Mouse (Mus musculus) cortical plate, adult 2 months (tissue): ENCODE data around the gene Vcp. TPM values are rescaled to one million over a fixed set of nuclear protein-coding genes. Genes with fewer than 3 reads are reported as not detected.

Experiments
- H3K27ac ChIP-seq: fragments of 200-500 bp; 2 replicates; pipeline ENCODE4 v1.5.1; 2012; ENCODE audit warnings: low read length, control low read depth, inconsistent platforms; ENCODE audit not compliant: insufficient read depth
- H3K4me1 ChIP-seq: fragments of 200-500 bp; 2 replicates; pipeline ENCODE4 v1.6.1; 2011; ENCODE audit warnings: low read length; ENCODE audit not compliant: control insufficient read depth, insufficient read depth
- H3K4me3 ChIP-seq: fragments of 200-500 bp; 2 replicates; pipeline ENCODE4 v1.5.1; 2011; ENCODE audit warnings: mild to moderate bottlenecking, low read length, control low read depth; ENCODE audit not compliant: insufficient read depth
- CTCF ChIP-seq: fragments of 200-500 bp; IDR thresholded peaks from 2 replicates; pipeline ENCODE4 v1.5.1; 2011; ENCODE audit warnings: mild to moderate bottlenecking, control low read depth, low read length; ENCODE audit not compliant: insufficient read depth; ENCODE audit errors: extremely low read depth
- POLR2A ChIP-seq: fragments of 200-500 bp; IDR thresholded peaks from 2 replicates; pipeline ENCODE4 v1.6.1; 2011; ENCODE audit warnings: mild to moderate bottlenecking, low read length, control low read depth; ENCODE audit not compliant: insufficient read depth; ENCODE audit errors: extremely low read depth
- polyA plus RNA-seq: library from polyadenylated mRNA; depleted of rRNA; stranded (reverse); fragments of >200 nt; gene quantifications from 2 replicates; pipeline ENCODE4 v1.2.3, GENCODE M21; 2012

Gene Vcp
- polyA plus RNA-seq, 1 experiment = 176 TPM

- H3K4me1 ChIP-seq = peaks cover 19% of the 10 kb centered on the region
- H3K4me3 ChIP-seq = peak overlapping the region; percentile 94
- peak; percentile 75 for TF ChIP-seq POLR2A
- TF ChIP-seq CTCF = no peak
- H3K27ac ChIP-seq = peak overlapping the region; percentile 45
Measured at GRCm38 (mm10) chr4:42949051-42949675, 51.1 kb downstream of the Vcp start.

- TF ChIP-seq POLR2A (no peak), CTCF (no peak)
- H3K4me1 ChIP-seq = peaks cover 21% of the 10 kb centered on the region
- H3K27ac ChIP-seq = no peak overlapping the region
- H3K4me3 ChIP-seq = no peak overlapping the region; the same call in 1 of the 2 replicates
Measured at GRCm38 (mm10) chr4:42948527-42948926, 51.8 kb downstream of the Vcp start.

GRCm38 (mm10) chr4:42946733-42947290 lies 53.5 kb downstream of the Vcp start:
- no peak overlapping the region for H3K4me3 ChIP-seq
- no peak for TF ChIP-seq CTCF
- TF ChIP-seq POLR2A = peak; percentile 60; the same call in 1 of the 2 replicates
- peaks cover 21% of the 10 kb centered on the region for H3K4me1 ChIP-seq
- peak overlapping the region; percentile 97 for H3K27ac ChIP-seq

- H3K4me3 ChIP-seq = no peak overlapping the region
- H3K27ac ChIP-seq = peak overlapping the region; percentile 97
- TF ChIP-seq POLR2A = no peak
- peak; percentile 44; the same call in 1 of the 2 replicates for TF ChIP-seq CTCF
- H3K4me1 ChIP-seq = peaks cover 26% of the 10 kb centered on the region
Measured at GRCm38 (mm10) chr4:42945952-42946351, 54.4 kb downstream of the Vcp start.

GRCm38 (mm10) chr4:42945445-42945844 lies 54.9 kb downstream of the Vcp start:
- Histone ChIP-seq H3K4me1 (peaks cover 27% of the 10 kb centered on the region), H3K4me3 (no peak overlapping the region), H3K27ac (peak overlapping the region; percentile 54; the same call in 1 of the 2 replicates)
- no peak for TF ChIP-seq POLR2A
- TF ChIP-seq CTCF = no peak

- Histone ChIP-seq H3K4me1 (peaks cover 27% of the 10 kb centered on the region), H3K27ac (0 out of 2 replicates have a peak overlapping the region, but pooled peaks have one; percentile 57), H3K4me3 (no peak overlapping the region)
- TF ChIP-seq CTCF (no peak), POLR2A (no peak)
Measured at GRCm38 (mm10) chr4:42945043-42945442, 55.3 kb downstream of the Vcp start.

- peaks cover 27% of the 10 kb centered on the region for H3K4me1 ChIP-seq
- TF ChIP-seq CTCF (no peak), POLR2A (peak; percentile 40; the same call in 1 of the 2 replicates)
- no peak overlapping the region for H3K4me3 ChIP-seq
- peak overlapping the region; percentile 57; the same call in 1 of the 2 replicates for H3K27ac ChIP-seq
Measured at GRCm38 (mm10) chr4:42944185-42944584, 56.1 kb downstream of the Vcp start.

- Histone ChIP-seq H3K27ac (0 out of 2 replicates have a peak overlapping the region, but pooled peaks have one; percentile 8), H3K4me1 (peaks cover 25% of the 10 kb centered on the region), H3K4me3 (no peak overlapping the region)
- TF ChIP-seq CTCF (no peak), POLR2A (no peak)
Measured at GRCm38 (mm10) chr4:42943341-42943740, 57.0 kb downstream of the Vcp start.

- TF ChIP-seq CTCF (no peak), POLR2A (no peak)
- no peak overlapping the region for H3K27ac ChIP-seq
Measured at GRCm38 (mm10) chr4:42941396-42941795, 58.9 kb downstream of the Vcp start.

GRCm38 (mm10) chr4:42933630-42934029 lies 66.7 kb downstream of the Vcp start:
- peak overlapping the region; percentile 24; the same call in 1 of the 2 replicates for H3K27ac ChIP-seq
- TF ChIP-seq CTCF = no peak
- no peak for TF ChIP-seq POLR2A
- H3K4me1 ChIP-seq = peaks cover 10% of the 10 kb centered on the region
- H3K4me3 ChIP-seq = no peak overlapping the region

More at GRCm38 (mm10) chr4:42941396-42941795, 58.9 kb downstream of the Vcp start:
- no peak overlapping the region for H3K4me3 ChIP-seq
- peaks cover 19% of the 10 kb centered on the region for H3K4me1 ChIP-seq
